Mouse (Mus musculus) liver, embryonic 13.5 days (tissue): Measurements from ENCODE around the gene Cntnap5a. TPM values are rescaled to one million over a fixed set of nuclear protein-coding genes. Genes with fewer than 3 reads are reported as not detected.

Experiments
- ATAC-seq: fragments of 200-750 bp; cut with Nextera tagmentation; 2 replicates; pipeline ENCODE4 v1.8.0; 2017; ENCODE audit warnings: low read depth, mild to moderate bottlenecking, moderate number of reproducible peaks, moderate library complexity
- DNase-seq: peaks from one replicate; pipeline ENCODE4 v3.0.0; 2022
- H3K27ac ChIP-seq: fragments of 300-500 bp; sonication (generic); 2 replicates; pipeline ENCODE4 v1.5.1; 2015; ENCODE audit warnings: moderate library complexity, mild to moderate bottlenecking, inconsistent platforms
- H3K27me3 ChIP-seq: fragments of 300-500 bp; sonication (generic); 2 replicates; pipeline ENCODE4 v1.6.1; 2015; ENCODE audit warnings: mild to moderate bottlenecking, inconsistent platforms
- H3K36me3 ChIP-seq: fragments of 300-500 bp; sonication (generic); 2 replicates; pipeline ENCODE4 v1.6.1; 2015; ENCODE audit warnings: mild to moderate bottlenecking, inconsistent platforms
- H3K4me1 ChIP-seq: fragments of 300-500 bp; sonication (generic); replicated peaks from 2 replicates; pipeline ENCODE4 v1.6.1; 2015; ENCODE audit warnings: inconsistent platforms
- H3K4me2 ChIP-seq: fragments of 300-500 bp; sonication (generic); 2 replicates; pipeline ENCODE4 v1.6.1; 2015; ENCODE audit warnings: inconsistent platforms, mild to moderate bottlenecking, moderate library complexity
- H3K4me3 ChIP-seq: fragments of 300-500 bp; sonication (generic); replicated peaks from 2 replicates; pipeline ENCODE4 v1.5.1; 2015; ENCODE audit warnings: mild to moderate bottlenecking, inconsistent platforms
- H3K9ac ChIP-seq: fragments of 300-500 bp; sonication (generic); 2 replicates; pipeline ENCODE4 v1.6.1; 2015; ENCODE audit warnings: mild to moderate bottlenecking, inconsistent platforms
- H3K9me3 ChIP-seq: fragments of 300-500 bp; sonication (generic); replicated peaks from 2 replicates; pipeline ENCODE4 v1.6.1; 2016; ENCODE audit warnings: inconsistent platforms
- WGBS: fragments of 180-500 bp; shearing (Covaris S2); methylation state at CpG from one replicate; pipeline ENCODE4 v1.1.7; 2015; ENCODE audit not compliant: insufficient replicate concordance; 5-methylcytosine and 5-hydroxymethylcytosine counted together
- polyA plus RNA-seq: library from polyadenylated mRNA; unstranded; fragments of >200 nt; fragmentation: Nextera tagmentation; extraction: Ambion mirVana; gene quantifications from 2 replicates; pipeline ENCODE4 v1.2.1, GENCODE M21; 2015

Cntnap5a gene
- polyA plus RNA-seq, 1 experiment from 2014 or later: not detected

DNA sequence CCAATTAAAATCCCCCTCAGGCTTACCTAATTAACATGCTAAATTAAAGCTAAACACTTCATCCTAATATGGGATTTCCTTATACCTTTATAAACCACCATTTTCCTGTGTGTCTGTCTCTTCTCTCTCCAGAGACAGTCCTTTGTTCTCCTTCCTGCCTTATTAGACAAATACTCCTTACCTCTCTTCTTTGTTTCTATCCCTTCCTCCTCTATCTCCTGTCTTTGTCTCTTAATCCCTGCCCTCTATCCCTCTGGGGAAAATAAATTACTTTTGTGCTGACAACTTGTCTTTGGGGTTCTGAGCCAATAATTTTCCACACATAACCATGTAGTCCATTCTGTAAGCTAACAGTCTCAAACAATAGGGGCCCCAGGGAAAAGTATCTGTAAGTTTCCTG, 556.0 kb downstream of the Cntnap5a start:
- ATAC-seq: no peak
- Histone ChIP-seq H3K4me2 (no peak overlapping the region), H3K4me1 (no peaks in the 10 kb centered on the region), H3K9me3 (no peaks in the 10 kb centered on the region), H3K36me3 (no peaks in the 10 kb centered on the region), H3K27ac (no peak overlapping the region), H3K9ac (no peak overlapping the region), H3K4me3 (no peak overlapping the region), H3K27me3 (no peaks in the 10 kb centered on the region)
- no peak for DNase-seq

DNA sequence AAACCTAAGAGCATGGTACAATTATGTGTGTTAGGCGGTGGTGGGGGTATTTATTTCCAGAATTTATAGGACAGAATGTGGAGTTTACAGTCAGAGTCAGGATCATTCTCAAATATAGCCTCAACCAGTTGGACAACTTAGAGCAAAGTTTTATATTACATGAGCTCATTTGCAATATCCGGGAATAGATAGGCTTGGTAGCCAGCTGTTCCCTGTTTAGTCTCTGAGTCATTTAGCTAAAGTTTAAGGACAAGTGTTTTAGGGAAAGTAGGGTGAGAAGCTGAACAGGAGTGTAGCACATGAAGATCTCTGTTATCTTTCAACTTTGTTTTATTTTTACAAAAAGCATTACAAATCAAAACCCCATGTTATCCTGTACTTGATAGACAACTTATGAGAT, 559.3 kb downstream of the Cntnap5a start:
- ATAC-seq (no peak), DNase-seq (no peak)
- no peak overlapping the region for H3K27ac ChIP-seq
- H3K36me3 ChIP-seq: no peaks in the 10 kb centered on the region
- no peaks in the 10 kb centered on the region for H3K9me3 ChIP-seq
- no peaks in the 10 kb centered on the region for H3K27me3 ChIP-seq
- H3K9ac ChIP-seq: no peak overlapping the region
- no peak overlapping the region for H3K4me3 ChIP-seq
- no peak overlapping the region for H3K4me2 ChIP-seq
- WGBS: 58% methylated on average over 2 of the region's 2 CpGs
- no peaks in the 10 kb centered on the region for H3K4me1 ChIP-seq

DNA sequence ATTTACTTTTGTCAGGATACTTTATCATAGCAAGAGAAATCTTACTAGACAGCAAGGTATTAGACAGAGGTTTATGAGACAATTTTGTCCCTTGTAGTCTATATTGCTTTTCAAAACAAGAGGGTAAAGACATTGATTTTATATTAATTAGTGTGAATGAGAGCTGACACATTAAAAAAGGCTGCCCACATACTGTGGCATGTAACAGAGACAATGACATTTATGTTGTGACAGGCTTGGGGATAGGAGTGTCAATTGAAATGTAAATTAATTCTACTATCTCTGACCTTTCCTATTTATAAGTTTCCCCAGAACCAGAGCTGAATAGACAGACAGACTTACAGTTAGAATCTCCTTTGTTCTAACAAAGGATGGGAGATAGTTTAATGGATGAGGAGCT, 596.6 kb downstream of the Cntnap5a start:
- H3K36me3 ChIP-seq: no peaks in the 10 kb centered on the region
- H3K27me3 ChIP-seq: no peaks in the 10 kb centered on the region
- no peaks in the 10 kb centered on the region for H3K4me1 ChIP-seq
- H3K9ac ChIP-seq: no peak overlapping the region
- 0 out of 2 replicates have a peak, but pooled peaks cover 3% of the 10 kb centered on the region for H3K9me3 ChIP-seq
- DNase-seq (no peak), ATAC-seq (no peak)
- H3K4me2 ChIP-seq: no peak overlapping the region
- no peak overlapping the region for H3K27ac ChIP-seq
- H3K4me3 ChIP-seq: no peak overlapping the region

DNA sequence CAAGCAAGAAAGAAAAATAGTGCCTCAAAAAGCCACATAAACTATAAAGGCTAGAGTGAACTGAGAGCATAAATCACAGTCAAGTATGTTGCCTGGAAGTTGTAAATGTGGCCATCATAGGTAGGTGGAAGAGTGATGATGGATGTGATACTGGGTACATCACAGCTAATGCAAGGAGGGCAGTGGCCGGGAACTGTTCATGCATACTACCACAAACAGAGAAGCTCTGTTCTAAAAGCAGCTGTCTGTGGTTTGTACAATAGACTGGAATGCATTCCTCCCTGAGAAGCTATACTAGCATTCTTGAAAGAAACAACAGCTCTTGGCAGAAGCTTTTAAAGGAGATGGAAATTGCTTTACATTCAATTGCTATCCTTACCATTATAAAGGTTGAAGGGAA, 599.4 kb downstream of the Cntnap5a start:
- Histone ChIP-seq H3K4me1 (no peaks in the 10 kb centered on the region), H3K27me3 (no peaks in the 10 kb centered on the region), H3K36me3 (no peaks in the 10 kb centered on the region), H3K27ac (no peak overlapping the region), H3K4me3 (no peak overlapping the region), H3K9ac (no peak overlapping the region), H3K4me2 (no peak overlapping the region), H3K9me3 (no peaks in the 10 kb centered on the region)
- DNase-seq: no peak
- WGBS: 59% methylated on average over 1 of the region's 1 CpGs
- ATAC-seq: no peak

DNA sequence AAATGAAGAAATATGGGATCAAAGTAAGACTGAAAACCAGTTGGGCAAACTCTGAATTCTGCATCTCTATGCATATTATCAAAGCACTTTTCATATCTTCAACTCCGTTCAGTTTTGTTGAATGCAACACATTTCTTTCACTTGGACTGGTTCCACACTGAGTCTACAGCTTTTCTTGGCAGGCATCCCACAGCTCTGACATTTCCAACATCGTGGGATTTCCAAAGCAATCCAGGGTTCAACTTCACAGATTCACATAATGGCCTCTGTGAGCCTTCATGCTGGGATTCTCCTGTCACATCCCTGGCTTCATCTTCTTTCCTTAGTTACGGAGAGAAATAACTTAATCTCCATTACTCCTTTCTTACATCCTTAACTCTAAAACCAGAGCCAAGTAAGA, 622.0 kb downstream of the Cntnap5a start:
- Histone ChIP-seq H3K4me1 (no peaks in the 10 kb centered on the region), H3K4me2 (no peak overlapping the region), H3K4me3 (no peak overlapping the region), H3K9me3 (no peaks in the 10 kb centered on the region), H3K27ac (no peak overlapping the region), H3K9ac (no peak overlapping the region), H3K36me3 (no peaks in the 10 kb centered on the region), H3K27me3 (no peaks in the 10 kb centered on the region)
- ATAC-seq: no peak
- no peak for DNase-seq
- 58% methylated on average over 3 of the region's 3 CpGs for WGBS

DNA sequence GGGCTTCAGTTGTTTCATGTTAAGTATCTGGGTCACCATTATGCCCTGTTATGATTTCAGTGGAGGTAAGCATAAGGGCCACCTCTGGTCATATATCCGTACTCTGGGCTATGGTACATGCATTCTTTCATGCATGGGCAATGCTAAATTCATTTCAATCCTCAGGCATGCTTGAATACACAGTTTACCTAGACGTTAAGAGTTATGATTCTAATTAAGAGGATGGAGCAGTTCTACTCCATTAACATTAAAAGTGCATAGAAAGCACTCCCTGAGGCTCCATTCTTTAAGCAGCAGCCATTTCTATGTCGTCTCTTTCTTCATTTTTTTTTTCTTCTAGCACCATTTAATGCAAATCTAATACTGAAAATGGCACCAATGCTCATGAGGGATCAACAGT, 627.0 kb downstream of the Cntnap5a start:
- DNase-seq (no peak), ATAC-seq (no peak)
- H3K4me1 ChIP-seq: no peaks in the 10 kb centered on the region
- H3K27me3 ChIP-seq: no peaks in the 10 kb centered on the region
- 40% methylated on average over 3 of the region's 3 CpGs for WGBS
- no peak overlapping the region for H3K4me2 ChIP-seq
- H3K36me3 ChIP-seq: no peaks in the 10 kb centered on the region
- H3K9me3 ChIP-seq: no peaks in the 10 kb centered on the region
- H3K27ac ChIP-seq: no peak overlapping the region
- H3K4me3 ChIP-seq: no peak overlapping the region
- H3K9ac ChIP-seq: no peak overlapping the region

DNA sequence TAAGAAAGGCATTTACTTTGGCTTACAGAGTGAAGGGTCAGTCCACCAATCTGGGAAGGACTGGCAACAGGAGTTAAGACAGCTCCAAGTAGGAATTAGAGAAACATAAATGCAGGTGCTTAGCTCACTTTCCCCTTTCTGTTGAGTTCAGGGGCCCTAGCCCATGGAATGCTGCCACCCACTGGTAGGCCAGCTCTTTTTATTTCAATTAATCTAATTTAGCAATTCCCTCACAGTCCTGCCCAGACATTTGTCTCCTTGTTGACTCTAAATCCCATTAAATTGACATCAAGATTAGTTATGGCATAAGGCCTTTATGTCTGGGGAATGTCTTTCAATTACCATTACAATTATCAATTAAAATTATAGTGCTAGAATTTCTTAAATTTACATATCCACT, 628.7 kb downstream of the Cntnap5a start:
- Histone ChIP-seq H3K9me3 (no peaks in the 10 kb centered on the region), H3K36me3 (no peaks in the 10 kb centered on the region), H3K9ac (no peak overlapping the region), H3K27ac (no peak overlapping the region), H3K4me1 (no peaks in the 10 kb centered on the region), H3K4me3 (no peak overlapping the region), H3K4me2 (no peak overlapping the region), H3K27me3 (no peaks in the 10 kb centered on the region)
- no peak for ATAC-seq
- DNase-seq: no peak

DNA sequence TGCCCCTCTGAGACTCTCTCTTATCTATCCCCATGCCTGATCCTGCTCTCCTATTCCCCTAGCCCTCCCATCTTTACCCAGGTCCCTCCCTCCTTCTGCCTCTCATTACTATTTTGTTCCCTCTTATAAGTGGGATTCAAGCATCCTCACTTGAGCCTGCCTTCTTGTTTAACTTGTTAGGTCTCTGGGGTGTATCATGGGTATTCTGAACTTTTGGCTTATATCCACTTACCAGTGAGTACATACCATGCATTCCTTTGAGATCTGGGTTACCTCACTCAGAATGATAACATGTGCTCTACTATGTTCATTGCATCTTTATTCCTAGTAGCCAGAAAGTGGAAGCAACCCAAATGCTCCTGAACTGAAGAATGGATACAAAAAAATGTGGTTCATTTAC, 639.9 kb downstream of the Cntnap5a start:
- no peaks in the 10 kb centered on the region for H3K36me3 ChIP-seq
- no peaks in the 10 kb centered on the region for H3K9me3 ChIP-seq
- DNase-seq (no peak), ATAC-seq (no peak)
- H3K9ac ChIP-seq: no peak overlapping the region
- H3K27me3 ChIP-seq: no peaks in the 10 kb centered on the region
- H3K4me1 ChIP-seq: no peaks in the 10 kb centered on the region
- H3K27ac ChIP-seq: no peak overlapping the region
- H3K4me2 ChIP-seq: no peak overlapping the region
- H3K4me3 ChIP-seq: no peak overlapping the region

DNA sequence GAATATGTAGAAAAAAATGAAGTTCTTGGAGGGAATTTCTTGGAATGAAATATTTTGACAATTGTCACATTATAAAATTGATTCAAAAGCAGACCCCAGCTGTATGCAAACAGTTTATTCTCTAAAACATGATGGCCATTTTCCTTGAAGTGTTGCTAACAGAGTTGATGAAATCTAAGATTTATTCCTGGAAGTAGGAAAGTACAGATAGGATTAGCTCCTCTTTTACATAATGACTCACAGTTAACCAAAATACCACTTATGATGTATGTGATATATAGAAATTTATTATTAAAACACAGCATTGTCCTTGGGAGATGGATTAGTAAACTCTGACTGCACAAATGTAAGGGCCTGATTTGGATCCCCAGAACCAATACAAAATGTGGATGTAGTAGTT, 669.1 kb downstream of the Cntnap5a start:
- no peaks in the 10 kb centered on the region for H3K9me3 ChIP-seq
- no peak overlapping the region for H3K9ac ChIP-seq
- H3K4me3 ChIP-seq: no peak overlapping the region
- no peaks in the 10 kb centered on the region for H3K4me1 ChIP-seq
- no peak overlapping the region for H3K27ac ChIP-seq
- H3K27me3 ChIP-seq: no peaks in the 10 kb centered on the region
- DNase-seq: no peak
- no peak for ATAC-seq
- H3K36me3 ChIP-seq: no peaks in the 10 kb centered on the region
- no peak overlapping the region for H3K4me2 ChIP-seq

DNA sequence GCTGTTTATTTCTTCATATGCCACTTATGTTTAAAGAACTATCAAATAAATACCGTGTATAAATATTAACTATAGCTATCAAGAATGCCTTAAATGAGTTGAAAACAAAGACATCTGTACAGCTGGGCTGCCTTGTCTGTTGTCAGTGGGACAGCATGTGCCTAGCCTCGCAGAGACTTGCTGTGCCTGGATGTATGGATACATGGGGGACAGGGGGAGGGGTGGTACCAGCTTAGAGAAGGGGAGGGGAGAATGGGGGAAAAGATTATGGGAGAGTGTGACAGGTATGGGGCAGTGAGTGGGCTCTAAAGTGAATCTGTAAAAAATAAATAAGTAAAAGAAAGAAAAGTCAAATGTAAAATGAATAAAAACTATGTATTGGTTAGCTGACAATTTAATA, 681.0 kb downstream of the Cntnap5a start:
- no peaks in the 10 kb centered on the region for H3K27me3 ChIP-seq
- ATAC-seq (no peak), DNase-seq (no peak)
- WGBS: 43% methylated on average over 2 of the region's 2 CpGs
- H3K27ac ChIP-seq: no peak overlapping the region
- no peak overlapping the region for H3K4me3 ChIP-seq
- no peaks in the 10 kb centered on the region for H3K36me3 ChIP-seq
- H3K4me1 ChIP-seq: no peaks in the 10 kb centered on the region
- no peaks in the 10 kb centered on the region for H3K9me3 ChIP-seq
- H3K9ac ChIP-seq: no peak overlapping the region
- no peak overlapping the region for H3K4me2 ChIP-seq

DNA sequence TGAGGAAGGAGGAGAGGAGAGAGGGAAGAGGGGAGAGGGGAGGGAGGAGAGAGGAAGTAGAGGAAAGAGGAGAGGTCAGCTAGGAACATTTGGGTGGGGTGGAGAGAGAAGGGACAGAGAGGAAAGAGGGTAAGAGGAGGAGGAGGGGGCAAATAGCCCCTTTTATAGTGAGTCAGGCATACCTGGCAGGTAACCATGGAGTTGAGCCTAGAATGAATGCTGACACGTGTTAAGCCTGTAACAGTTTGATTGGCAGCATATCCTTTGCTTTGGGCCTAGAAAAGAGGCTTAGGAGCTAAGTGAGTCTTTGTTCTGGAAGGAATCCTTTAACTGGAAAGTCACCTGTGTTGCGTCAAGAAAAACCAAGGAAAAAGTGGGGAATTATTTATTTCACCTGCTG, 681.6 kb downstream of the Cntnap5a start:
- Histone ChIP-seq H3K36me3 (no peaks in the 10 kb centered on the region), H3K4me3 (no peak overlapping the region), H3K27me3 (no peaks in the 10 kb centered on the region), H3K9me3 (no peaks in the 10 kb centered on the region), H3K4me1 (no peaks in the 10 kb centered on the region), H3K4me2 (no peak overlapping the region), H3K9ac (no peak overlapping the region), H3K27ac (no peak overlapping the region)
- DNase-seq: no peak
- no peak for ATAC-seq
- 26% methylated on average over 2 of the region's 2 CpGs for WGBS

DNA sequence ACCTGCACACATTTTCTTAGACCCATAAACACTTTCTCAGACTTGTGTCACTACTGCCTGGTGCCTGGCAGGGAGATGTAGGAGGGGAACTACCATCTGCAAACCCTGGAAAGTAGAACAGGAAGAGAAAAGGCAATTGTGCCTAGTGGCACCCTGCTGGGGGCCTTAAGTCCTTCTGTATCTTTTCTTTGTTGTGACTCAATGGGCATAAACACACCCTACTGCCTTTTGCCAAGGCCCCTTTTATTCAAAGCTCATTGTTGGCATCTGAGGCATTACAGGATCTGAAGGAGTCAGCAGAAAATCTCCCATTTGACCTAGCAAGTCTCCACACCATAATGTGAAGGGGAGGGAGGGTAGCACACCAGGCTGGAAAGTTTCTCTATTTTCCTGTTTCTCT, 682.2 kb downstream of the Cntnap5a start:
- Histone ChIP-seq H3K9me3 (no peaks in the 10 kb centered on the region), H3K4me2 (no peak overlapping the region), H3K27me3 (no peaks in the 10 kb centered on the region), H3K4me1 (no peaks in the 10 kb centered on the region), H3K27ac (no peak overlapping the region), H3K4me3 (no peak overlapping the region), H3K9ac (no peak overlapping the region), H3K36me3 (no peaks in the 10 kb centered on the region)
- DNase-seq: no peak
- no peak for ATAC-seq

DNA sequence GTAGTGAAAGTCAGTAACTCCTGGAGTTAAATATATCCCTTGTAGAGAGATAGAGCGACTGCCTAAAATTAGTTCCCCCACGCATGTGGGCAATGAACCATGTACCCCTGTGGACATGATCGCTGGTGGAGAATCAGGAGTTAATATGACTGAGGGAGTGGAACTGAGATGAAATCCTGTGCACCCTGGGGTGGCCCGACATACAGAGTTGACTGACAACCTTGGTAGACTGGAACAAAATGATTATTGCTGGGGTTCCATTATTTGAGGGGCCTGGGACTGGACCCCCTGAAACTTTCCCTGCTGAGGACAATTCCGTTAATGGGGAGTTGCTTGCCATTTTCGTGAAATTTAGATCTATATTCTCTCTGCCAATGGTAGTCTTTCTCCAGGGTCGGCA, 683.0 kb downstream of the Cntnap5a start:
- H3K4me1 ChIP-seq: no peaks in the 10 kb centered on the region
- no peaks in the 10 kb centered on the region for H3K36me3 ChIP-seq
- no peak for ATAC-seq
- no peaks in the 10 kb centered on the region for H3K9me3 ChIP-seq
- H3K4me3 ChIP-seq: no peak overlapping the region
- DNase-seq: no peak
- no peaks in the 10 kb centered on the region for H3K27me3 ChIP-seq
- H3K27ac ChIP-seq: no peak overlapping the region
- WGBS: 69% methylated on average over 7 of the region's 7 CpGs
- H3K9ac ChIP-seq: no peak overlapping the region
- no peak overlapping the region for H3K4me2 ChIP-seq
